Mouse (Mus musculus): ENCODE measurements around the gene Alg1.
"Not testable (repeated sequence)": the region's sequence is repeated elsewhere in the genome, so short reads cannot be mapped to it uniquely, and the experiment has no call there.

The Alg1 gene

DNA sequence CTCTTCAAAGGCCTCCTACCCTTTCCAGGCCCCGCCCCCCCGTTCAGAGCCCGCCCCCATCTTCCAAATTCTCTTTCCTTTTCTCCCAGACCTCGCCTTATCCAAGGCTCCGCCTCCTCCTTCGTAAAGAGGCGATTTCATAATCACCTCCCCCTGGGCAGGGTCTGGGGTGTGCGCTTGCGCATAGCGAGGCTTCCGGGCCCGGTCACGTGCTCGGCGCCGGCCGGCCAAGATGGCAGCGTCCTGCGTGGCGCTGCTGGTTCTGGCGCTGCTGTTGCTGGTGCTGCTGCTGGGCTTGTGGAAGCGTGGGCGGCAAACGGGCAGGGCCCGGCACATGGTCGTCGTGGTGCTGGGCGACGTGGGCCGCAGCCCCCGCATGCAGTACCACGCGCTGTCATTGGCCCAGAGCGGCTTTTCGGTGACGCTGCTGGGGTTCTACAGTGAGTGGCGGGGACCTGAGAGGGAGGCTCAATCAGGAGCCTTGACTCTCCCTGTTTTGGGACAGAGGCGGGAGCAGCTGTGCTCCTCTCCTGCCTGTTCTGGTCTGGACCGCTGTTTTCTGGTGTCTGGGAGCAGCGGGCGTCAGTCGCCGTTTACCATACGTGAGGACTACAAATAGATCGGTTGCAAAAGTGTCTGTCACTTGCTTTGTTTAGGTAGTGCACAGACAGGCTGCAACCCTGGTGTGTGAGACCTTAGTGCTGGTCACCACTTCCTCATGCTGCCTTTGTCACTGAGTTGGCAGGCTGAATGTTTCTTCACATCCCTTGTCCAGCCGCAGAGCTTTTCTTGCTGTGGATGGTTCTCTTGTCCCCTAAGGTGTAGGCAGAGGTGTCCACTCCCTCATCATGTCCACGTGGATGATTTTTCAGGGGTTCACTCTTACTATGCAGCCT lies at the start of gene Alg1:
Gene Alg1 (plus strand): TSS at position 204 of the 896 bp plus-strand sequence.
- peak; percentile 95 for DNase-seq

DNA sequence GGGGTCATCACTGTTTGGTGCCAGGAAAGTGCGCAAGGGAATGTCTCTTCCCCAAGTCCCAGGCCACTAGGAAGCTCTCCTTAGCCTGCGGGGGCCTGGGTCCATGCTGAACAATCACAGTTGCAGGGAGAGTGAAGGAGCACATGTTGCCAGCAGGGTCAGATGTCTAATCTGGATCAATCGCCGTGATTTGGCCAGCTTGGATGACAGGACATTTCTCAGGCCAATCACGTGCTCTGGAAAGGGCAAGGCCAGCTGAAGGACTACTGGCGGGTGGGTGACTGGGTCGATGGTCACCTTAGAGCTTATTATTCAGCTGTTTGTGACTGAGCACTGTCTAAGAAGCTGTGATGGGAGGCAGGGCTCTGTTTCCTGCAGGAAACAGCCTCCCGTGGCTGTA lies 49.3 kb upstream of the Alg1 start:
- DNase-seq, result no peak

DNA sequence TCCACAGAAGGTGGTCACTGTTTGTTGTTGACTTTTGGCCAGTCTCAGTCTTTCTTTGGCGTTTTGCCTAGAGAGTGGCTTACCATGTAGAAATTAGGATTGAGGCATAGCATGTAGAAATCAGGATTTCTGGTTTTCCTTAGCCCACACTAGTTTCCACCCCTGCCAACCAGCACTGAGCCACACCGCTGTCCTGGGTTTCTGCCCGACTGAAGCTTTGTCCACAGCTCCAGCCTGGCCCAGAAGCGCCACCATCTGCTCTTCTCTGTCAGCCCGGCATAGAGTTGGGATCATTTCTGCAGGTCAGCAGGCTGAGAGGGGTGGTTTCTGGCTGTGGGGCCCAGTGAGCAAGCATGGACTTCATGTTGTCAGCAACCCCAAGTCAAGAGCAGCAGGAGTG lies 48.5 kb upstream of the Alg1 start:
- peak; percentile 63 for DNase-seq

DNA sequence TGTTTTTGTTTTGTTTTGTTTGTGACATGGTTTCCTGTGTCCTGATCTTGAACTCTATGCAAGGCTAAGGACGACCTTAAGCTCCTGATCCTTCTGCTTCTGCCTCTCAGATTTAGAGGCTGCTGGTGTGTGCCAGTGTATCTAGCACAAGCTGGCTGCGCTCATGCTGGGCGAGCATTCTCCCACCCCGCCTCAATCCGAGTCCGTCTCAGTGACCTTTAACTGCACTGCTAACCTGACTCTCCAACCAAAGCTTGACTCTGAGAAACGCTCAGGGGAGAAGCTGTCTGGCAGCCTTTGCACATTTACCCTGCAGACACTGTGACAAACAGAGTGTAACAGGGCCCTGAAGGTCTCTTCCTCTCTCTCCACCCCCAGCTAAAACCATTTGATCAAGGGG lies 47.7 kb upstream of the Alg1 start:
- no peak for DNase-seq

DNA sequence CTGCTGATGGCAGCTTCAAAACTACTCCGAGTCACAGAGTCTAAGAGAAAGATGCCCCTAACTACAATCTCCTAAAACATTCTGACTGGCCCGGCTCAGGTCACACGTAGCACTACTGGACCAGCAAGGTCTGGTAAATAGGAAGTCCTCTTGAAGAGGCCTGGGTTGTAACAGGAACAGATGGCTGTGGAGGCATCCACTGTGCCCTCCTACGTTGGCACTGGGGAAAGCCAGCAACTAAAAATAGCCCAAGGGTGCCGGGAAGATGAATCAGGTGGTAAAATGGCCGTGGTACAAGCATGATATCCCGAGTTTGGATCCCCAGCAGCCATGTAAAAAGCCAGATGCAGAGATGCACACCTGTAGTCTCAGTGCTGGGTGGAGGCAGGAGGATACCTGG lies 47.2 kb upstream of the Alg1 start:
- peak; percentile 83 for DNase-seq

DNA sequence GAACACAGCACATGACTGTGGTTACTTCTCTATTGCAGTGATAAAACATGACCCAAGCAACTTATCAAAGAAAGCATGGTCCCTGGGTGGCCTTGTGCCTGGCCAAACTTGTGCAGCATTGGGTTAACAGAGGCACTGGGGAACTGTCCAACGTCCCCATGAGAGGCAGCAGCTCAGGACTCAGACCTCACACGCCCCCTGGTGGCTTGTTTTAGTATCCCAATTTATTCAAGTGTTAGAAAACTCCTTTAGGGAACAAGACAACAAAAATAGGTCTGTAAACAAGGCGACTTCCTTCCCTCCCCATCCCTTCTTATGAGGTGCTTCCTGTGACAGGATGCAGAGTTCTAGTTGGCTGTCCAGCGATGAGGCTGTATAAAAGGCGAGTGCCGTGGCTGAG lies 38.3 kb upstream of the Alg1 start:
- peak; percentile 74 for DNase-seq

DNA sequence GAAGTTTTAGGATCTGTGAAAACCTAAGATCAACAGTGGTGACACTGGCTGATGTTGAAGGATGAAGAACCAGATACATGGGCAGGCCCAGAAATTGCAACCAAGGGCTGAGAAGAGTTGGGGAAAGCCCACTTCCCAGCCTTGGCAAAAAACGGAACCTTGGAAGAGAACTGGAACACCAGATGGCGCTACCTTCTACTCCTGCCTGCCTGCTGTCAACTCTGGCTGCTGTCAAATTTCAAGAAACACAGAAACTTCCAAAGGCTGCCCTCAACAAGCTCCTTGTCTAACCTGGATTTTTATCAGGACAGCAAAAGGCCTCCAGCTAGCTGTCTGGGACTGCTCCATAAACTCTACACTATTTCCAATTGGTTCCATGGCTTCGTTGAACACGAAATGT lies 30.7 kb upstream of the Alg1 start:
- DNase-seq, result peak; percentile 54

DNA sequence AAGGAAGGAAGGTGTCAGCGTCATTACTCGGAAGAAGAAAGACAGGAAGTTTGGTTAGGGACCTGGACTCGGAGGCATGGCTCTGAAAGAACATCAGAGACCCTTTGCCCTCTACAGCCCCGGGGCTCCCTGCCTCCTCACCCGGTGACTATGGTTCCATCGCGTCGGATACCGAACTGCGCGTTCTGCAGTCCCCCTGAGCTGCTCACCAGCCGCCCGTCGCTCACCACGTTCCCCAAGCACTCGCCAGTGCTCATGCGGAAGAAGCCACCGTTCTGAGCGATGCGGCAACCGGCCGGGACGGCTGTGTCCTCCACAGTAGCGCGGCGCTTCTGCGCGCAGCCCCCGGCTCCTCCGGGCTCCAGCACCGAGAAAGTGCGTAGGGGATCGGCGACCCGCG lies 30.2 kb upstream of the Alg1 start:
- no peak for DNase-seq

DNA sequence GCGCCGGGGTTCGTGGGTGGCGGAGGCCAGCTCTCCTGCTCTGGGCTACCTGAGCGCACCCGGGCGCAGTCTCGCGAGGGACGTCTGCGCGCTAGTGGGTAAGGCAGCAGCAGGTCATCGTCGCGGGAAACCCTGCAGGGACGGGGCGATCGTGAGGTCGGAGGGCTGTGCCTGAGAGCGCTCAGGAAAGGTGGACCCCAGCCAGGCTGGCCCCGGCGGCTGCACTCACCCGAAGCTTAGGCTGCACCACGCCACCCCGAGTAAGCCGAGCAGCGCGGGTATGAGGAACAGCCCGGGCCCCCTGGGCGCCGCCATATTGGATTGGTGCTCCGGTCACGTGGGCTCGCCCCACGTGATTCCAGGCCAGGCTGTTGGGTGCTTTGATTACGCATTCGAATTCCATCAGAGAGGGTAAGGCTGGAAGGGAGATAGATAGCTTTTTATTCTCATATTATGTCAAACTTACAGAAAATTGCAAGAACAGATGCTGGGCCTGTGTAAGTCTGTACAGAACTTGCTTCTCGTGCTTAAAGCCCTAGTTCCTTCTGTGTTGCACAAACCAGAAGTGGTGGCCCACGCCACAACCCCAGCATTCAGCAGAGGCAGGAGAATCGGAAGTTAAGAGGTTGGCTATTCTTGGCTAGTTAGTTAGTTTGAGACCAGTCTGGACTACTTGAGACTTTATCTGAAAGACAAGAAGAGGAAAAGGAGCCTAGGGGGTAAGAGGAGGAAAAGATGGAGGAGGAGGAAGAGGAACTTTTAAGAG lies 29.6 kb upstream of the Alg1 start, which contains the start of gene Nagpa:
Gene Nagpa (minus strand): TSS at position 345 of the 766 bp plus-strand sequence.
- DNase-seq, result peak; percentile 85

DNA sequence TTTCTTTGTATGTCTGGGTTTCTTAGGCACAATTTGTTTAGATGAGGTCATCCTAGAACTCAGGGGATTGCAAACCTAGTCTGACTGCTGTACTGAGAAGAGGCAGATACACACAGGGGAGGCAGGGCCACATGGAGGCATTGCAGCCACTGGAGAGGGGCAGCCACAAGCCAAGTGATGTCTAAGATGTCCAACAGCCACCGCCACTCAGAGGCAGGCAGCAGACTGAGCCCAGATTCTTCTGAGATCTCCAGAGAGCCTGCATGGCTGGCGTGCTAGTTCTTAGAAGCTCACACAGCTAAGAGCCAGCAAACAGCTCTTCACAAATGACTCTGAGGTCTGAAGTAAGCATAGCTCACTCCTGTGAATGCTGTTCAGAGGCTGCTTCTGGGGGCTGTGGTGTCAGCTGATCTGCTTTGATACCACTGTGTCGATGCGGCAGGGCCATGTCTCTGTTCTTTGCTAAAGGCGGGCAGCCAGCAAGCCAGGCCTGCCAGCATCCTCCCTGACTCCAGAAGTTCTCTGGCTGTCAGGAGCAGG lies 27.9 kb upstream of the Alg1 start:
- no peak for DNase-seq

DNA sequence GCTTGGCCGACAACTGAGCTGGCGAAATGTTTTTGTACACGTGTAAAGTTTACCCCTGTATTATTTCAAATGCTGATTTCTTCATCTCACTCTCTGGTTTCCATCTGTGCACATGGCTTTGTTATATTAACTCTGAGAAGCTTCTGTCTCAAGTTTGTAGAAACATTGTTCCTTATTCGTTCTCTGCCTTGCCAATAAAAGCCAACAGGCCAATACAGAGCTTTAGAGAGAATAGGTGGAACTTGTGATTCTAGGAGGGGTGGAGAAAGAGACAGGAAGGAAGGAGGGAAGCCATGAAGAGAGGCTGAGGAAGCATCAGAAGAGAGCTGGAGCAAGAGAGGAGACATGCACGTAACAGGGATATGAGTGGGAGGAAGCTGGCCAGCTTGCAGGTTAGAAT lies 27.4 kb upstream of the Alg1 start:
- DNase-seq, result no peak

DNA sequence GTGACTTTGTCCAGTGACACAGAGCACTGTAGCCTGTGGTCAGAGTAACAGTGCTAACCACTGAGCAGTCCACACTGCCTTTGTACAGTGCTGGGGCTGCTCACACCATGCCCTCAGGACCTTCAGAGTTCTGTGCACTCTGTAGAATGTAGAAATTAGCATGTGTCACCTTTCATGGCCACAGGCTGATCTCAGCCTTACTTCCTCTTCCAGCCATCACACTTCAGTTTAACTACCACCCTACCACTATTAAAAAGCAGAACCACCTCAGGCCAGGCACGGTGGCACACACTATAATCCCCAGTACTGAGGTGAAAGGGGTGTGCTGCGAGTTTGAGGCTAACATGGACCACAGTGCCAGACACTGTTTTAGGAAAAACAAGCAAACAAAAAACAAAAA lies 23.1 kb upstream of the Alg1 start:
- no peak for DNase-seq

DNA sequence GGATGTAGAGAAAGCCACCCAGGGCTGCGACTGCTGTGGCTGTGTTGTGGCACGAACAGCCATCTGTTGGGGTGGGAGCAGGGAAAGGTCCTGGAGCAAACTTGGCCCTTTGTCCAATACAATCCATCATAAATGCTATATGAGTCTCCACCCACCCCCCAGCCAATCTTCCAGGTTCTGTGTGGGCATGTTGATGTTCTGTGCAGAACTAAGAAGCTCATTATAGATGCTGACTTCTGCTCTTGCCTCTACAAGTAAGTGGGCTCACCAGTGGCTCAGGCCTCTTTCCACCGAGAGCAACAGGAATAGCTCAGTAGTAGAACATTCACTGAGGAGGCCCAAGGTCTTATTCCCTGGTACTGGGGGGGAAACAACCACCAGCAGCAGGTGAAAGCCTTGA lies 21.3 kb upstream of the Alg1 start:
- DNase-seq, result no peak

DNA sequence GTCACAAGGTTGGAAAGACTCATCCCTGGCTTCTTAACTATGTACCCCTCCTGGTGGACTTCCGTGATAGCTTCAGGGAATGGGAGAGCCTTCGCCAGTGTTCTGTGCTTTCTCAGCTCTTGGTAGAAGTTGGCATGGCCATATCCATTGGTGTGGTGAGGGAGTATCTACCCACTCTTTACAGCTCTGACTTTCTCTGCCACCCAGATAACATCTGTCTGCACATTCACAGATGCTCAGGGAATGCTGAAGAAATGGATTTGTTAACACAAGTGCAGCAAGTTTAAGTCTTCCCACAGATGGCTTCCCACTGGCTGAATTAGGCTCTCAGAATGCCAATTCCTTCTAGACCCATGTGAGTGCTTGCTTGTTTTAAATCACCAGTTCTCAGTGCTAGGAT lies 19.3 kb upstream of the Alg1 start:
- no peak for DNase-seq

DNA sequence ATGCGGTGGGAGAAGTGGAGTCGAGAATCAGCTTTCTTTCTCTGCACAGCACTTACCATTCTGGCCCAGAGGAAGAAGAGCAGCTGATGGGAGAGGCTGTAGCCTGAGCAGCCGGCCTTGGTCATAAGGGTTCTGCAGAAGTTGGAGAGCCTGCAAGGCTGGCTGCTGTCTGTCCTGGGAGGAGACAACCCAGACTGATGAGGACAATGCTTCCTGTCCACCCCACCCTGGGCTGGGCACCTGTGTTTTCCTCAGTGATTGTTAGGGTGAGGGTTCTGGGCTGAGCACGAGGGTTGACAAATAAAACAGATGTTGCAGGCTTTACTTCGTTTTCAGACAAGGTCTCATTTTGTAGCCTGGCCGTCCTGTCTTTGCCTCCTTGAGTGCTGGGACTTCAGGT lies 16.7 kb upstream of the Alg1 start:
- DNase-seq, result no peak

DNA sequence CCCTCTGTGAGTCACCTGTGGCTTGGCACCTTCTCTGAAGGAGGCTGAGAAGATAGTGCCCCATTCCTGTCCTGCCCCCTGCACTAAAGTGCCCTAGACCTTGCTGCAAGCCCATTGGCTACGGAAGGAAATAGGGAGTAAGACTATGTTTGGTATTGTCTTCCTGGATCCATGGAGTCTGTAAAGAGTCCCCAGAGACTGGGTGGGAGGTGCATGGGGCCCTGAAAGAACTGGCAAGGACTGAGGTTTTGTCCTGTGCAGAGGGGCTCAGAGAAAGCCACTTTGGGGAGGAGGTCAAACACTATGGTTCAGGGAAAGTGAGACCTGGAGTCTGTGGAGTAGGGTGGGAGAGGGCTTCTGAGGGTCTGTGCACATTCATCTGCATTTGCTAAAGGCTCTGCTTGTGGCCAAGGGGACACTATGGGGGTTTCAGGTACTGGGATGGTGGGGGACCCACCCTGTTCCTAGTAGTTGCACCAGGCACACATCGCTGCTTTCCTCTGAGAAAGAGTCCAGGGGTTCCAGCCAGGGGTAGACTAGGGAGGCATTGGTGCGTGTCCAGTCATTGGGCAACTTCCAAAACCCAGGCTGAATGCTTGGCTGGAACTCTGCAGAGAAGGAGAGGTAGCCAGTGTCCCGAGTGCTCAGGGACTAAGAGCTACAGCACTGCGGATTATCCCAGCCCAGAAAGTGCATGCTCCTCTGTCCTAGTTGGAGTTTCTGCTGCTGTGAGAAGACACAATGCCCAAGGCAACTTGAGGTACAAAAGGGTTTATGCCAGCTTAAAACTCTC lies 15.9 kb upstream of the Alg1 start:
- DNase-seq, result no peak

DNA sequence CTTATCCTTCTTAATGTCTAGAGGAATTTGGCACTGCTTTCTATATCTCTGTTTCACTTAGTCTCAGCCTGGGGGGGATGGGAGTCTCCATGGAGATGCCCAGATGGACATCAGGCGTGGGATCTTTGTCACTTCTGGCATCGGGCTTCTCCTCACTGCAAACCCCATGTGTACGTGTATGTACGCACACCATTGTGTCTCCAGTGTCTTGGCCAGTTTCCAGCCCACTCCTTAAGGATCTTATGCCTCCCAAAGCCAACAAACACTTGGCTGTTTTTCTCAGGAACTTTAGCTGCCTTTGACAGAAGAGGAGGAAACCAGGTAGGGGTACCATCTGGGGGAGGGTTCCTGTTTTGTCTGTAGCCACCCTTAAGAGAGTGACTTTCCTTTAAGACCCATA lies 12.0 kb upstream of the Alg1 start:
- DNase-seq, result no peak

DNA sequence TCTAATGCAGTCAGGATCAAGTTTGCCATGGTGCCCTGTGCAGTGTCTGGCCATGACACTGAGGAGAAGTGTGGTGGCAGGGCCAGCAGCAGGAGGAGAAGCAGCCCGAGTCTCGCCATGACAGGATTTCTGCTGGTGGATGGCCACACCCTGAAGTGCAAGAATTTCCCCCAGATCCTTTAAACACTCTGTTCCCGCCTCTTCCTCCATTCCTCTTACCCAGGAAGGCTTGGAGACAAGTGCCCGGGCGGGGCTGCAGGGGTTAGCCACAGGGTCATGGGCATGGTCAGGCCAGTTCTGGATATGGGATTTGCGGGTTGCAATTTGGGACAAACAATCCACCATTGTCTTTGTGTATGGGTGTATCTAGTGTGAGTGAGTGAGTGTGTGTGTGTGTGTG lies 11.3 kb upstream of the Alg1 start, which contains the start of gene AU021092:
Gene AU021092 (minus strand): TSS at position 160 of the 400 bp plus-strand sequence.
- DNase-seq, result no peak

DNA sequence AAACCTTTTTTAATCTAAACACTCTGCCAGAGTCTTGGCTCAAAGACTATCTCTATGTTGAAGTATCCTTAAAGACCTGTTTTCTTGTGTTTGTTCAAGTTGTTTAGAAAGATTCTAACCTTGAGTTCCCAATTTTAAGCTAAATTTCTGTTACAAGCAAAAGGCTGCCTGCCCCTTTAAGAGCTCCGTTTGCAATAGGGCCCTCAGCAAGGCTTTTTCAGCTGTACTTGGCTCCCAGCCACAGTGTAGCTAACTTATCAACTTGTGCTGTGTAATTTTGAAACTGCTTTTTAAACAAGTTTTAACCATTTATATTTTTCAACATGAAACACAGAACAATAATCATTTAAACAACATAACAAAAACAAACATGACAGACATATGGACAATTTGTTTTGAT lies 6.9 kb upstream of the Alg1 start:
- DNase-seq, result not testable (repeated sequence)

DNA sequence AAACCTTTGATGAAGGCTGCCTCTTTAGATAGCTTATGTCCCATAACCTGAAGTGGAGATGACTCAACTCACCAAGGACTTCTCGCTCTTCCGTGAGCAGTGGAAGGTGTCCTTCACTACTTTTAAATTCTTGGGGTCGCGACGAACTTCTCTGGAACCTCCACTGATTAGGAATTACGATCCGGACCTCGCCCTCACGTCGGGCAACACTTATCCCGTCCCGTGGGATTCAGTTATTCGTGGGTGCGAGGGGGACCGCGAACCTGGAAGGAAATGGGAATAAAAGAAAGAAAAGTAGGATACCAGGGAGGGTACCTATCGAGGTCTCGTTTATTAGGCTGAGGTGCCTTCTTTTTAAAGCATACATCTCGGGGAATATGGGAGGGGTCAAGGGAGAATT lies 5.9 kb upstream of the Alg1 start:
- DNase-seq, result not testable (repeated sequence)

DNA sequence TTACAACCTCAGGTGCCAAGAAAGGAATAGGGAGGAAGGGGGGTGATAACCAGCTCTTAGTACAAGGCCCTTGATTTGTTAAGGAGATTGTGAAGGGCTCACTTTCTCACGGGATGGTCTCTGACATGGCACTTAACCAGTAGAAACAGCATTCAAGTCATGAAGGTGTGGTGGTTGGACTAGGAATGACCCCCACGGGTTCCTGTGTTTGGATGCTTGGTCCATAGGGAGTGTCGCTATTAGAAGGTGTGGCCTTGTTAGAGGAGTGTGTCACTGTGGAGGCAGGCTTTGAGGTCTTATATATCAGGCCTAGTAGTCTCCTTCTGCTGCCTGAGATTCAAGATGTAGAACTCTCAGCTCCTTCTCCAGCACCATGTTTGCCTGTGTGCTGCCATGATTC lies 5.3 kb upstream of the Alg1 start:
- DNase-seq, result not testable (repeated sequence)

DNA sequence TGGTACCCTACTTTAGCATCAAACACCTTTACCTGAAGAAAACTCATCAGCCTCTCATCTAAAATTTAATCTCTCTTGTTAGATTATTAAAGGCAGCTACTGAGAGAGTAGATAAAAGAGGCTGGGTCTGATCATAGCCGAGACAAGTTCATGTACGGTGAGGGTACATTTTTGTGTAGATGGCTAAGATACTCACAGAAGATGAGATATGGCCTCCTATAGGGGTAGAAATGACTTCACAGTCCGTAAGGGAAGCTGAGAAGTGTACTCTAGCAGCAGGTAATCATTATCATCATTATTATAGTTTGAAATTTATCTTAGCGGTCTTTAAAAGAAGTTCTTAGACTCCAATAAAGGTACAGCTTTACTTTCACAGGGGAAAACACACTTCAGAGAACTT lies 439 bp upstream of the Alg1 start:
- DNase-seq, result no peak

DNA sequence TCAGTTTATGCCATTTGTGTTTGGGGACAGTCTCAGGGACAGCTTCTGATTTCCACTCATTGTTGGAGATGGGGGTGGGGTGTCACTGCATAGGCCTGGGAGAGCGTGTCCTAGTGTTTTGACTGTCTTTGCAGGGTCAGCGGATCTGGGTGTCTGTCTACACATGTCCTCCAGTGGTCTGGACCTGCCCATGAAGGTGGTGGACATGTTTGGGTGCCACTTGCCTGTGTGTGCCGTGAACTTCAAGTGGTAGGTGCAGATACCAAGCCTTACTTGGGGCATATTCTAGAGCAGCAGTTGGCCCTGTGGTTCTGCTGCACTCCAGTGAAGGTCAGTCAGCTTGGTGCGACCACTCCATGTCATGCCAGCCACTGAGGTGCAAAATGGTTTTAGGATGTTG lies 8.9 kb downstream of the Alg1 start:
- no peak for DNase-seq
